Mouse (Mus musculus) embryonic fibroblast, embryonic 13.5 days (primary cell): ENCODE results near the gene Eipr1.

Experiments
- CTCF ChIP-seq: IDR thresholded peaks from 2 replicates; pipeline ENCODE4 v1.5.1; 2011; ENCODE audit warnings: mild to moderate bottlenecking, control low read depth, low read length, moderate library complexity, borderline replicate concordance; ENCODE audit not compliant: insufficient read depth
- POLR2A ChIP-seq: IDR thresholded peaks from 2 replicates; pipeline ENCODE4 v1.6.1; 2011; ENCODE audit warnings: low read depth, mild to moderate bottlenecking, control low read depth, low read length, moderate library complexity

GRCm38 (mm10) chr12:28823518-28823917, 71.9 kb downstream of the Eipr1 start:
- TF ChIP-seq CTCF (no peak), POLR2A (no peak)
